Mouse (Mus musculus): Measurements from ENCODE around the gene Wdfy4. TPM values are rescaled to one million over a fixed set of nuclear protein-coding genes. Genes with fewer than 3 reads are reported as not detected.

Gene Wdfy4
- total and polyA plus RNA-seq, 3 experiments: 27.0 to 34.8 (median 30.9) TPM

- no peak overlapping the region for H3K4me3 ChIP-seq (ENCODE audit: control insufficient read depth in 1 of 2, insufficient read depth in 1 of 2, low read depth in 2 of 2, low read length in 2 of 2)
- H3K9ac ChIP-seq (ENCODE audit: control insufficient read depth, low read depth, low read length, poor library complexity, severe bottlenecking): no peak overlapping the region
- H3K4me1 ChIP-seq (ENCODE audit: control insufficient read depth in 1 of 2, insufficient read depth in 2 of 2, low read length in 2 of 2): no peaks in the 10 kb centered on the region
- no peak for TF ChIP-seq UBTF (IDR thresholded peaks at IDR 0.05; ENCODE audit: borderline replicate concordance, insufficient read depth, low read depth, low read length)
- no peaks in the 10 kb centered on the region; a peak in 1 of 4 replicates for H3K36me3 ChIP-seq (ENCODE audit: control insufficient read depth in 1 of 2, insufficient read depth in 2 of 2, low read length in 2 of 2)
- H3K9me3 ChIP-seq (replicated peaks; ENCODE audit: insufficient read depth, low read length): no peaks in the 10 kb centered on the region
- H3K27me3 ChIP-seq (ENCODE audit: control insufficient read depth in 1 of 2, insufficient read depth in 2 of 2, low read length in 2 of 2): no peaks in the 10 kb centered on the region
- no peak for DNase-seq (ENCODE audit: low read depth, low spot score)
- no peak overlapping the region for H3K27ac ChIP-seq (ENCODE audit: control insufficient read depth, low read depth, low read length)
- peaks cover under 1% of the 10 kb centered on the region; the same call in 1 of the 2 replicates for H3K79me2 ChIP-seq (ENCODE audit: control insufficient read depth, insufficient read depth, low read length, poor library complexity)
Observed at GRCm38 (mm10) chr14:33175059-33175821, 10.1 kb downstream of the Wdfy4 start.

- no peaks in the 10 kb centered on the region for H3K4me1 ChIP-seq (ENCODE audit: control insufficient read depth in 1 of 2, insufficient read depth in 2 of 2, low read length in 2 of 2)
- no peak for DNase-seq (ENCODE audit: low read depth, low spot score)
- H3K27me3 ChIP-seq (ENCODE audit: control insufficient read depth in 1 of 2, insufficient read depth in 2 of 2, low read length in 2 of 2): no peaks in the 10 kb centered on the region
Observed at GRCm38 (mm10) chr14:33171942-33172341, 13.4 kb downstream of the Wdfy4 start.

GRCm38 (mm10) chr14:33168750-33169149 is 16.6 kb downstream of the Wdfy4 start:
- H3K4me1 ChIP-seq (ENCODE audit: control insufficient read depth in 1 of 2, insufficient read depth in 2 of 2, low read length in 2 of 2): no peaks in the 10 kb centered on the region
- no peak overlapping the region for H3K27ac ChIP-seq (ENCODE audit: control insufficient read depth, low read depth, low read length)
- no peak for DNase-seq (ENCODE audit: low read depth, low spot score)
- no peak overlapping the region for H3K4me3 ChIP-seq (ENCODE audit: control insufficient read depth in 1 of 2, insufficient read depth in 1 of 2, low read depth in 2 of 2, low read length in 2 of 2)
- no peaks in the 10 kb centered on the region for H3K9me3 ChIP-seq (replicated peaks; ENCODE audit: insufficient read depth, low read length)
- no peak for TF ChIP-seq MAFK (IDR thresholded peaks at IDR 0.05; ENCODE audit: borderline replicate concordance, low read depth, low read length)
- TF ChIP-seq GATA1 (IDR thresholded peaks at IDR 0.05; ENCODE audit: low read depth, low read length): no peak
- TF ChIP-seq MAZ (IDR thresholded peaks at IDR 0.05; ENCODE audit: low read depth, low read length): no peak
- TF ChIP-seq MYB (IDR thresholded peaks at IDR 0.05; ENCODE audit: low read depth, low read length): no peak
- no peak for TF ChIP-seq HCFC1 (IDR thresholded peaks at IDR 0.05; ENCODE audit: low read depth, low read length)
- no peak for TF ChIP-seq JUND (IDR thresholded peaks at IDR 0.05; ENCODE audit: low read depth, low read length)
- no peak for TF ChIP-seq EP300 (IDR thresholded peaks at IDR 0.05; ENCODE audit: low read depth in 1 of 2, low read length in 2 of 2)
- no peak for TF ChIP-seq BHLHE40 (IDR thresholded peaks at IDR 0.05; ENCODE audit: borderline replicate concordance, low read depth, low read length)
- no peak for TF ChIP-seq ZKSCAN1 (IDR thresholded peaks at IDR 0.05; ENCODE audit: low read depth, low read length)
- no peak for TF ChIP-seq SMC3 (IDR thresholded peaks at IDR 0.05; ENCODE audit: low read depth, low read length)
- TF ChIP-seq TAL1 (IDR thresholded peaks at IDR 0.05; ENCODE audit: low read length): no peak
- TF ChIP-seq TCF12 (IDR thresholded peaks at IDR 0.05; ENCODE audit: low read depth, low read length): no peak
- TF ChIP-seq POLR2AphosphoS5 (IDR thresholded peaks at IDR 0.05; ENCODE audit: borderline replicate concordance, low read depth, low read length): no peak
- no peak for TF ChIP-seq ETS1 (IDR thresholded peaks at IDR 0.05; ENCODE audit: low read depth, low read length)
- TF ChIP-seq MAX (IDR thresholded peaks at IDR 0.05; ENCODE audit: low read length): no peak
- no peak for TF ChIP-seq ZMIZ1 (IDR thresholded peaks at IDR 0.05; ENCODE audit: low read depth, low read length)
- no peak for TF ChIP-seq MXI1 (IDR thresholded peaks at IDR 0.05; ENCODE audit: low read depth, low read length)
- no peak for TF ChIP-seq USF2 (IDR thresholded peaks at IDR 0.05; ENCODE audit: borderline replicate concordance in 1 of 2, insufficient read depth in 1 of 2, low read depth in 1 of 2, low read length in 2 of 2)
- no peak for TF ChIP-seq MYC (IDR thresholded peaks at IDR 0.05; ENCODE audit: low read depth, low read length)
- no peaks in the 10 kb centered on the region for H3K27me3 ChIP-seq (ENCODE audit: control insufficient read depth in 1 of 2, insufficient read depth in 2 of 2, low read length in 2 of 2)
- H3K9ac ChIP-seq (ENCODE audit: control insufficient read depth, low read depth, low read length, poor library complexity, severe bottlenecking): no peak overlapping the region
- H3K36me3 ChIP-seq (ENCODE audit: control insufficient read depth in 1 of 2, insufficient read depth in 2 of 2, low read length in 2 of 2): no peaks in the 10 kb centered on the region
- peaks cover 2% of the 10 kb centered on the region; the same call in 1 of the 2 replicates for H3K79me2 ChIP-seq (ENCODE audit: control insufficient read depth, insufficient read depth, low read length, poor library complexity)

More at GRCm38 (mm10) chr14:33171942-33172341, 13.4 kb downstream of the Wdfy4 start:
- Histone ChIP-seq H3K4me3 (ENCODE audit: control insufficient read depth in 1 of 2, insufficient read depth in 1 of 2, low read depth in 2 of 2, low read length in 2 of 2) (no peak overlapping the region), H3K27ac (ENCODE audit: control insufficient read depth, low read depth, low read length) (no peak overlapping the region), H3K9ac (ENCODE audit: control insufficient read depth, low read depth, low read length, poor library complexity, severe bottlenecking) (no peak overlapping the region), H3K9me3 (replicated peaks; ENCODE audit: insufficient read depth, low read length) (no peaks in the 10 kb centered on the region), H3K79me2 (ENCODE audit: control insufficient read depth, insufficient read depth, low read length, poor library complexity) (peaks cover 2% of the 10 kb centered on the region; the same call in 1 of the 2 replicates), H3K36me3 (ENCODE audit: control insufficient read depth in 1 of 2, insufficient read depth in 2 of 2, low read length in 2 of 2) (no peaks in the 10 kb centered on the region)
- TF ChIP-seq ZKSCAN1 (IDR thresholded peaks at IDR 0.05; ENCODE audit: low read depth, low read length): no peak
- TF ChIP-seq MAFK (IDR thresholded peaks at IDR 0.05; ENCODE audit: borderline replicate concordance, low read depth, low read length): no peak
